Mouse (Mus musculus): Measurements from ENCODE around the gene G6pc3.
"Not testable (repeated sequence)": the region's sequence is repeated elsewhere in the genome, so short reads cannot be mapped to it uniquely, and the experiment has no call there.

Gene G6pc3

GRCm38 (mm10) chr11:102189461-102190436, at the start of gene G6pc3:
G6pc3 (plus strand) TSS chr11:102189620.
- peak; percentile 77 for DNase-seq (ENCODE audit: low read depth, low spot score)

GRCm38 (mm10) chr11:102140508-102140907, 48.9 kb upstream of the G6pc3 start:
- peak; percentile 78 for DNase-seq (ENCODE audit: low read depth, low spot score)

GRCm38 (mm10) chr11:102142355-102142754, 47.1 kb upstream of the G6pc3 start:
- no peak for DNase-seq (ENCODE audit: low read depth, low spot score)

GRCm38 (mm10) chr11:102144957-102145470, 44.4 kb upstream of the G6pc3 start:
- peak; percentile 54 for DNase-seq (ENCODE audit: low read depth, low spot score)

GRCm38 (mm10) chr11:102145471-102146001, 43.9 kb upstream of the G6pc3 start, which contains the start of gene Nags:
Nags (plus strand) TSS chr11:102145513.
- DNase-seq (ENCODE audit: low read depth, low spot score) = peak; percentile 59

GRCm38 (mm10) chr11:102146005-102146404, 43.4 kb upstream of the G6pc3 start:
- DNase-seq (ENCODE audit: low read depth, low spot score) = peak; percentile 47

GRCm38 (mm10) chr11:102146531-102146930, 42.9 kb upstream of the G6pc3 start:
- peak; percentile 43 for DNase-seq (ENCODE audit: low read depth, low spot score)

- peak; percentile 59 for DNase-seq (ENCODE audit: low read depth, low spot score)
These were observed 42.0 kb upstream of the G6pc3 start for GRCm38 (mm10) chr11:102147213-102147989.

GRCm38 (mm10) chr11:102156039-102156785, 33.2 kb upstream of the G6pc3 start, which contains the start of gene Tmem101:
Tmem101 (minus strand) TSS chr11:102156404.
- DNase-seq (ENCODE audit: low read depth, low spot score) = peak; percentile 95

- DNase-seq (ENCODE audit: low read depth, low spot score) = no peak
These were observed 32.7 kb upstream of the G6pc3 start for GRCm38 (mm10) chr11:102156786-102157089.

GRCm38 (mm10) chr11:102158024-102158423, 31.4 kb upstream of the G6pc3 start:
- DNase-seq (ENCODE audit: low read depth, low spot score) = not testable (repeated sequence)

- no peak for DNase-seq (ENCODE audit: low read depth, low spot score)
These were observed 29.6 kb upstream of the G6pc3 start for GRCm38 (mm10) chr11:102159781-102160180.

GRCm38 (mm10) chr11:102165971-102166722, 23.3 kb upstream of the G6pc3 start:
- no peak for DNase-seq (ENCODE audit: low read depth, low spot score)

GRCm38 (mm10) chr11:102167539-102167938, 21.9 kb upstream of the G6pc3 start:
- DNase-seq (ENCODE audit: low read depth, low spot score) = no peak

- no peak for DNase-seq (ENCODE audit: low read depth, low spot score)
These were observed 20.7 kb upstream of the G6pc3 start for GRCm38 (mm10) chr11:102168689-102169088.

- no peak for DNase-seq (ENCODE audit: low read depth, low spot score)
These were observed 9.6 kb upstream of the G6pc3 start for GRCm38 (mm10) chr11:102179836-102180235.

GRCm38 (mm10) chr11:102184253-102184645, 5.2 kb upstream of the G6pc3 start:
- no peak for DNase-seq (ENCODE audit: low read depth, low spot score)

GRCm38 (mm10) chr11:102184646-102185495, 4.5 kb upstream of the G6pc3 start, which contains the start of gene Lsm12:
Lsm12 (minus strand) TSS chr11:102185296.
- peak; percentile 97 for DNase-seq (ENCODE audit: low read depth, low spot score)

GRCm38 (mm10) chr11:102185677-102186076, 3.7 kb upstream of the G6pc3 start:
- DNase-seq (ENCODE audit: low read depth, low spot score) = no peak

Measured in ZHBTc4 (cell line).